Mouse (Mus musculus) myocyte (in vitro differentiated cells): Measurements from ENCODE around the gene Tnrc18.

Experiments
- E2F4 ChIP-seq: IDR thresholded peaks from one replicate; pipeline ENCODE4 v1.6.1; 2011; ENCODE audit warnings: mild to moderate bottlenecking, control low read depth, moderate library complexity; ENCODE audit not compliant: insufficient read depth
- MYOG ChIP-seq, 3 experiments: IDR thresholded peaks; one replicate each; pipeline ENCODE4 v1.6.1; 2011; ENCODE audit warnings: control low read depth in 2 of 3, low read depth in 2 of 3, mild to moderate bottlenecking in 2 of 3; ENCODE audit not compliant: insufficient read length in 2 of 3, control insufficient read depth in 1 of 3, insufficient read depth in 1 of 3
- POLR2A ChIP-seq: IDR thresholded peaks from one replicate; pipeline ENCODE4 v1.6.1; 2011; ENCODE audit warnings: low read depth, mild to moderate bottlenecking, control low read depth, moderate library complexity; ENCODE audit not compliant: insufficient read length

DNA sequence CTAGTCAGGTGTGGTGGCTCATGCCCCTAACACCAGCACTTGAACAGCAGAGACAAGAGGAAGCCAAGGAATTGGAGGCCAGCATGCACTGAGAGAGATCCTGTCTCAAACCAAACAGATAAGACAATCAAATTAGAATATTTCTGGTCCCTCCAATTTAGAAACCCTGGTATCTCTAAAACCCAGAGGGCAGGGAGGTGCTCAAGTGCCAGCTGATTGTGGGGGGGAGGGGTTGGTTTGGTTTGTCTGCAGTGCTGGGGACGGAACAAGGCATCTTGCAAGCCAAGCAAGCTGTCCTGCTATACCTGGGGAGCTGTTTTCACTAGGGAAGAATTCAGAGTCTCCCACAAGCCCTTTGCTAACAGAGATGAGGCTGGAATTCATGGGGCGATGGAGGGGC, 15.5 kb downstream of the Tnrc18 start:
- TF ChIP-seq POLR2A = no peak
- TF ChIP-seq MYOG (IDR thresholded peaks at IDR 0.05; ENCODE audit: control insufficient read depth in 1 of 3, insufficient read depth in 1 of 3, insufficient read length in 2 of 3, low read depth in 2 of 3) = no peak
- no peak for TF ChIP-seq E2F4
